Mouse (Mus musculus) spleen, postnatal 10 days (tissue): ENCODE data around the gene Sftpa1.

Source experiments
- DNase-seq, 2 experiments: peaks; one replicate each; pipeline ENCODE4 v3.0.0; 2021 to 2022; ENCODE audit warnings: low spot score in 2 of 2

Sftpa1 gene

DNA sequence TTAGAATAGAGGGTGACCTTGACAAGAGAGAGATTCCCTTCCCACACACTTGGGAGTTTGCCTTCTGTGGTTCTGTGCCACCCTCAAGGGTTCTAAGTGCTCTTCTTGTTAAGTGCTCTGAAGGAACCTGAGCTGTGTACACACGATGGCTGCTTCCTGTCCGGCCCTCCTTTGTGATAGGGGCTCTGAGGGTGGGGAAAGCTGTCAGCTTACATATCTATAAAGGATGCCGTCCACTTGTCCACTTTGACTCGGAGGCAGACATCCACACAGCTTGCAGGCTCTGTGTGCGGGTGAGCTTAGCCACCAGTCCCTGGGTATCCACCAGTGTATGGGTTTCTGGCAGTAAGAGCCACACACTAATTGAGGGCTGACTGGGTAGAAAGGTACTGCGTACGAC is at the start of gene Sftpa1:
Gene Sftpa1 (plus strand): TSS at position 243 of the 400 bp plus-strand sequence.
- no peak for DNase-seq

DNA sequence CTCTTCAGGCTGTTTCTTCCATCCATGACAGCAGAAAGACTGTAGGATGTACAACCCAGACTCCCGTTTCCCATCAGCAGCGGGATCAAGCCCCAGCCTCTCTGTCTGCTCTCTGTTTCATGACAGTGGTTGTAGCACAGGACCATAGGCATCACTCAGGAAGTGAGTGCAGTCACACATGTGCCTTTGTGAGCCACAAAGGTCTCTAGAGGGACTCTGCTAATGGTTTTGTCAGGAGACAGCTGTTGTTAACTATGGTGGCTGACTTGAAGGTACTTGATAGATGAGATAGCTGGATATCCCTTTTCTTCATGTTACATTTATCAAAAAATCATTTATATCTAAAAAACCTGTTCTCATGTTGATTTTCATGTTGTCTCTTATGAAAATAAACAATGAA is 49.2 kb upstream of the Sftpa1 start:
- DNase-seq, result no peak

DNA sequence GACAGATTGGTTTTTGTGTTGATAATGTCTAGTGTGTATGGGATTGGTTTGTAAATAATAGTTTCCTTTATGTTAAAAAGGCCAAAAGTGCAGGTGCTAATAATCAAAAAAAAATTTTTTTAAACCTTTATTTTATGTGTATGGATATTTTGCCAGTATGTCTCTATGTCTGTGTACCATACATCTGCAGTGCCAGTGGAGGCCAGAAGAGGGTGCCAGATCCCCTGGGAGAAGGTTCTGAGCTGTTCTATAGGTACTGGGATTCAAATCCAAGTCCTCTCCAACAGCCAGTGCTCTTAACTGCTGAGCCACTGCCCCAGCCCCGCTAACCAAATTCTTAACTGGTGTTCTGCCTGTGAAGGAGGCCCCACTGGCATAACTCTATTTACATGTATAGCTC is 44.1 kb upstream of the Sftpa1 start:
- DNase-seq, result peak in 1 of 2 experiments; percentile 58

DNA sequence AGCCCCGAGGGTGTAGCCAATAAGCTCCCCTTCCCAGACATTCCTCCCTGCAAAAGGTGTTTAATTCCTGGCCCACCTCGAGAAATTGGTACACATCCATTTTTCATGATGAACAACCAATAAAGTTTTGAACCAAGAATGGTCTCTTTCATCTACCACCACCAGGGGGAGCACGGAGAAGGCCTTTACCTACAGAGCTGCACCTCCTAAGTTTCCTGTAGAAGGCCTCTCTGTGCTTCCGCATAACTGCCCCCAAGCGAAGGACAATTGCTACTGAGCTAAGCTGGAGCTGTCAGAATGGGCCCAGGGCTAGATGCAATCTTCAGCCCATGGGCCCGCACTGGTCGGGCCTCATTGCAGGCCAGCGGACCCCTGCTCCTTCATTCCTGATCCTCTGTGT is 40.8 kb upstream of the Sftpa1 start:
- DNase-seq, result peak in 1 of 2 experiments; percentile 46

DNA sequence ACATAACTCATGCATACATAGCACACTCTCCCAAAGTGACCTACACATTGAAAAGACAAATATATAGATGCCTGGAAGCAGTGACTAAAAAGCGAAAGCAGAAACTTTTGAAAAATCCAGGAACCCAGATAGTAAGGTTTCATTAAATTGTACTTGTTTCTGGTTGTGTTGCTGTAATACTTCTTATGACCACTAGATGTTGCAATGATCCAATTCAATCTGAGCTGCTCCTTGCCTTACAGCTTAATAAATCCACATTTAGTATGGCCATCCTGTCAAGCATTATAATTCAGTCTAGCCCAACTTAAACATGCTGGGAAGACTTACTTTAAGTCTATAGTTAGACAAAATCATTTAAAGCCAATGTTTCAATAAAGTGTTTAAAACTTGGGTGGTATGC is 37.5 kb upstream of the Sftpa1 start:
- DNase-seq, result no peak

DNA sequence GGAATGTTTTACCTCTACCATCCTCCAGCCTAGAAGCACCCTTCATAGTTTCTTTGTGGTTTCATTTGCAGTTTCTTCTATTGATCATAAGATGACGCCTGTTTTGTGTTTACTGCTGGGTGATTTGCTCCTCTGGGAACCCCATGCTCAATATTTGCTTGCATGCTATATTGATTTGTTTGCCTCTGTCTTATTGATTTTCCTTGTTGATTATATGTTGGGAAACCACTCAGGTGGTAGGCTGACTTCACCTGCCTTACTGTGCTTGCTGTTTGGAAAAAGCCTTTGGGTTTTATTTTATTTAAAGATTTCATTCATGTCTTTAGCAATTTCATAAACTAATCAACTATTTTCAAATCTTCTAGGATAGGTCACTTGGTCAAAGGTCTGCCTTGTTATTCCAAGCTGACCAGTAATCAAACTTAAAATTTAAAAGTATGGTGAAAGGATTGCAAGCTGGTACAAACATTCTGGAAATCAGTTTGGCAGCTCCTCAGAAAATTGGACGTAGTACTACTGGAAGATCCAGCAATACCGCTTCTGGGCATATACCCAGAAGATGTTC is 35.2 kb upstream of the Sftpa1 start:
- DNase-seq, result no peak

DNA sequence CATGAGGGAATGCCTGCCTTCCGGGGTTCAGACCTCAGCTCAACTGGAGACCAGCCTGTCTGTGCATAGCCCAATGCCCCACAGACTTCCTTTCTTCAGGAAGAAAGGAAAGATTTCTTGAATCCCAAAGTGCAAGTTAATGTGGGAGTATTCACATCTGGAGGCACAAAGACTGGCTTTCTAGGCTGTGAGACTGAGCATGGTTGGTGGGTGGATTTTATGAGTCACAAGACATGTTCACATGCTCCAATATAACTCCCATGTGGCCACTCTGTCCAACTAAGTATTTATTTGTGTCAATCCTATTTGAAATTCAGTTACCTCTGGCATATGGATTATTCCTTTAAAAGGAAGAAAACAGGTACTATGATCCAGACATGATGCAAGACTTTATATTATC is 32.9 kb upstream of the Sftpa1 start:
- DNase-seq, result no peak

DNA sequence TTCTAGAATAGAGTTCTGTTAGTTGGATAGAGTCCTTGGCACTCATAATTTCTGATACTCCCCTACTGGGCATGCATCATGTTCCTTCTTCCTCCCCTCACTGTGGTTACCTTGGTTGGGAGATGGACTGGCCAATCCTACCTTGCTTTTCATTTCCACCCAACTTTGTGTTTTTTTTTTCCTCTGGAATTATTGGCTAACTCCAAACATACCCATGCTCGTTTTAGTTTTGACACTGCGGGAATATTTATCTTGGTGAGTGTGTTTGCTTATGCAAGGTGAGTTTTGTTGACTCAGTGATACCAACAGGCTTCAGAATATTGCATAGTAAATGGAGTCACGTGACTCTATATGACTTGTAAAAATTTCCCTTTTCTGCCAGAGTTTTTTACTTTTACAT is 30.9 kb upstream of the Sftpa1 start:
- DNase-seq, result no peak

DNA sequence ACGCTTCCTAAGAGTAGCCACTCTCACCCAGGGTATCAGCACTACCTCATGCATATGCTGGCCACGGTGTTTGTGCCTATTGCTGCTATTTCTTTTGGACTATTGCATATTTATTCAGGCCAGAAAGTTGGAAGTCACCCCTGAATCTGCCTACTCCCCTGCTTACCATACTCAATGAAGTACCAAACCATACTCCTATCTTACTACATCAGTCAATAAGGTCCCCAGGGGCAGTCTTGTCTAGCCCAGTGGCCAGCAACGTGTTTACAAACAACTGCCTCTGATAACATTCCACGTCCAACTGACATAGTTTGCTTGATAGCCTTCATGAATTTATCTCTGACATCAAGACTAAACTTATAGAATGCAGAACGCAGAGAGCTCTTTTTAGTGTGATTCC is 30.3 kb upstream of the Sftpa1 start:
- no peak for DNase-seq

DNA sequence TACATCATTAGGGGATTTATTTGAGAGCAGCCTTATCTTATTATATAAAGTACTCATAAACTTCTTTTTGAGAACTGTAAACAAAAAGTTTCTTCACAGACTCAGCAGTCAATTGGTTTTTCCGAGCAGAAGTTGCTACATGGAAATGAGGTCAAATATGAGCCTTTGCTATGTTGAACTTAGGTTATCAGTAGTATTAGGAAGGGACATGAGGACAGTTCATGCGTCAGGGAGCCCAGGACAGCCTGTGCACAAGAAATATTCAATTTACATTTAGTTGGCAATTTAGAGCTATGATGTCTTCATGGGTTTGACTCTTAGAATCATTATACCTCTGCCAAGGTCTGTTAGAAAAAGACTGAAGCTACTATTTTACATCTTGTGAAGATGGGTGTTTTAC is 29.3 kb upstream of the Sftpa1 start:
- DNase-seq, result no peak

DNA sequence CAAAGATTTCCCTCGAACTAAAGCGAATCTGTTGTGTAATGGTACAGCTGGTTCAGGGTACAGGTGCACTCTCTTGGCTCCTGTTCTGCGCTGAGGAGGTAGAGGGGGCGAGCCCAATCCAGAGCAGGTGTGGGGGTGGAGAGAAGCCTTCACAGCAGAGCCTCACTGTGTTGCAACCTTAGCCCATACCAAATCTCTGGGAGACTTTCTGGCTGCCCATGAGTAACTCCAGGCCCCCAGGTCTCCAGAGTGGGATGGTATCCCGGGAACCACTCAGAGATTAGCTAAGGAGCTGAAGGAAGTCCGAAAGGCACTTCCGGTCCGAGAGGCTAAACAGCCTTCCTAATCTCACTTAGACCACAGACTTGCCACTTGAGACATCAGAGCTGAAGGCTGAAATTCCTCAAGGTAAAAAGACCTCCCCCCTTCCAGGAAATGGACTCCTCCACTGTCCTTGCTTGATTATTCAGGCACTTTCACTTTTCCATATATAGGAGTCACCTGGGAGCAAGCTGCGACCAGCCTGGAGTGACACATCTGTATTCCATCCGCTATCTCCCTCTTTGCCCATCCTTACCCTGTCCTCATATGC is 26.6 kb upstream of the Sftpa1 start, which contains the start of gene Mat1a:
Gene Mat1a (plus strand): TSS at position 183 of the 592 bp plus-strand sequence.
- no peak for DNase-seq

DNA sequence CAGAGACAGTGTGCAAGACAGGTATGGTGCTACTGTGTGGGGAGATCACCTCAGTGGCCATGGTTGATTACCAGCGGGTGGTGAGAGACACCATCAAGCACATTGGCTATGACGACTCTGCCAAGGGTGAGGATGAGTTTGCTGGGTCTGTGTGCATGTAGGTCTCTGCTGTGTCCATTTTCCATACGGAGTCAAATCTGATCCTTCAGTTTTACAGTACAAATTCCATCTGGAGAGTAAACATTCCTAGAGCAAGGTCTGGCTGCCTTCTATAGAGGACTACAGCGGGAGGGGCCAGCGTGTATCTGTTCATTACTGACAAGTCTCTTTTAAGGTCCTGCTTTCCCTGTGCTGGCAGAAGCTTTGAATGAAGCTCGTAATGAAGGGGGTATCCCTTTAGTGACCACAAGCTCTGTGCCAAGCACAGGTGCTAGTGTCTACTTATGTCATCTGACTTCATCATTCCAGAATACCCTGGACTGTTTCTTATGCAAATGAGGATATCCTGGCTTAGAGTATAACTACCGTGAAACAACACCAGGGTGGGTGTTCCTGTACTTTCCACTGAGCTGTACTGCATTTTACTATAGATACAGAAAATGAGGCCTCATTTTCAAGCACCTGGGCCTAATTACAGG is 20.4 kb upstream of the Sftpa1 start:
- DNase-seq, result no peak

DNA sequence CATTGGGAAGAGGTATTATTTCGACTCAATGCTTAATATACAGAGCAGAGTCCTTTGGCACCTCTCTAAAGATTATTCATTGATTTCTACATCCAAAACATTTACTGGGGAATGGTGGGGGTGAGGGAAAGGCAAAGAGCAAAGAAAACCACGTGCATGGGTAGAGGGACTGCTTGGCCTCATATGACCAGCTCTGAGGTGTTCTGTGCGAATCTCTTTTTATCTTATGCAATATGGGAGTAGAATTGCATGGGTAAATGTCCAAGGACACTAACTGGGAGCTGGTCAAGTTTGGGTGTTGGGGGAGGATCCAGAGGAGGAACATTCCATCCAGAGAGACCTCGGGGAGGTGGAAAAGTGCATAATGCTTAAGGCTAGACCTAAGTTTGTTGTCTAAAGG is 18.6 kb upstream of the Sftpa1 start:
- DNase-seq, result no peak

DNA sequence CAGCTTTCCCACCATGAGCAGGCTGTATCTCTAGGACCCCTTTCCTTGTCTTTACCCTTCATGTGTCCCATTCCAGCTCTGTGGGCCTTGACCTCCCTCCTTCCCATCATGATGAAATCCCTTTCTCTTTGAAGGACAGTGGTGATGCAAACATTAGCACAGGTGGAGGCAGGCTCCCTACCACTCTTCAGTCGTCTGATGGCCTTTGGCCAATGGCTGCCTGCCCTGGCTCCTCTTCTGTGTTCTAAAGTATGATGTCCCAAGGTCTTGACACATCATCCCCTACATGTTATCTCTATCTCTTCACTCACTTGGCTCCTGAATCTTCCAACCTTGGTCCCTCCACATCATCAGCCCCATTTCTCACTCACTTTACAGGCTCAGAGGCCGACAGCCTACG is 15.3 kb upstream of the Sftpa1 start:
- DNase-seq, result no peak

DNA sequence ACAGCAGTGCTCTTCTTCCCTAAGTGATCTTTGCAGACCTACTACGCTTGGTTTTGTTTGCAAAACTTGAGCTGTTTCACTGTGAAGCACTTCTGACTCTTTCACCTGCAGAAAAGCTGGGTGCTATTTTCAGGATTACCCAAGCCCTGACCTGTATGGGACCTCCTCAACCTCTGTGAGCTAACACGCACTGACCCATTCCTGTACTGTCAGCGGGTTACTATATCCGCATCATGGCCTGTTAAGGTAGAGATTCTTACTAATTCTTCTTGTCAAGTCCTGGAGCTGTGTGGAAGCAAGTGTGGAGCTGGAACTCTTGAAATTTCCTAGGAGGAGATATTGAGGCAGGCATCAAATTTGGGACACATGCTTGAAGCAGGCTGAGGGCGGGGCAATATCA is 6.9 kb upstream of the Sftpa1 start:
- no peak for DNase-seq

DNA sequence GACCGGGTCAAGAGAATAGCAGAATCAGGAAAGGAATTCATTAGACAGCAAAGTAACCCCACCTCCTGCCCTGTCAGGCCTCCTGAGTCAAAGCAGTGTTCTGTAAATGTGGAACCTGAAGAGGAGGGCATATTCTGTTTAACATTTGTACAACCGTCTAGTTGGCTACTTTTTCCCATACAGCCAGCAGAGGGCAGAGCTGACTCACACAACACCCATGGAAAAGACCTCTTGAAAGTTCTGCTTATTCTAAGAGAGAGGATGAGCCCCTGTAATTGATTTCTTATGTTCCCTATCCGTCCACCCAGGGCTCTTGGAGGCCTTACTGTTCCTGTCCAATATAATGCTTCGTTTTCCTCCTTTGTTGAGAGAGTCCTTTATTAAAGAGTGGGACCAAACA is 3.6 kb upstream of the Sftpa1 start:
- DNase-seq, result no peak

DNA sequence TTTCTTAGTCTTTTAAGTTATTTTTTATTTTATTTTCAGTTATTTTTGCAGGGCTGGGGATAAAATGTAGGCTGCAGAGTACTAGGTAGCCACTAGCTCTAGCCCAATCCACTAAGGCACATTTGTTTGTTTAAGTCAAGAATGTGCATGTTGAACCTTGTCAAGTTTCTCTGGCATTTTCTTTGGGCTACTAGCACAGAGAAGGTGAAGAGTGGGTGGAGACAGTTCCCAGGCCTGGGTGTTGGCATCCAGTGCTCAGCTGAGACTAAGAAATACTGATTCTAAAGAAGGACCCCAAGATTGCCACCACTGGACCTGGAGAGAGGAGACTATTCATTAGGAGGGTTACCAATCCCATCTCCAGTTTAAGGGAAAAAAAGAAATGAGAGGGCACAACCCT is 5.4 kb downstream of the Sftpa1 start:
- DNase-seq, result no peak

DNA sequence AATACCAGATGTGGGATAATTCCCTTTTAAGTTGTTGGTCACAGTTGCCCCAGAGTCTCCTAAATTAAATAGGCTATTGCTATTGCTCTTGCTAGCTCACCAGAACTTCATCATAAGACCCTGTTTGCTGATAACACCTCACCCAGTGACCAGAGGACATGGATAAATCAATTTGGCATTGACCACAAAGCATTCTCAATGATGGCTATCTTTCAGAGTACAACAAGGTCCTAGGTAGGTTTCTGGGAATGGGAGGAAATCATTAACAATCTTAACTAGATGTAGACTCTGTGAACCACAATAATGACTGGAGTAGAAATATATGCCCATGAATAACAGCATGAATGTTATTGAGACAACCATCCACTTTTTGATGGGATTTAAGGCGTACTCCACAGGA is 9.1 kb downstream of the Sftpa1 start:
- no peak for DNase-seq

DNA sequence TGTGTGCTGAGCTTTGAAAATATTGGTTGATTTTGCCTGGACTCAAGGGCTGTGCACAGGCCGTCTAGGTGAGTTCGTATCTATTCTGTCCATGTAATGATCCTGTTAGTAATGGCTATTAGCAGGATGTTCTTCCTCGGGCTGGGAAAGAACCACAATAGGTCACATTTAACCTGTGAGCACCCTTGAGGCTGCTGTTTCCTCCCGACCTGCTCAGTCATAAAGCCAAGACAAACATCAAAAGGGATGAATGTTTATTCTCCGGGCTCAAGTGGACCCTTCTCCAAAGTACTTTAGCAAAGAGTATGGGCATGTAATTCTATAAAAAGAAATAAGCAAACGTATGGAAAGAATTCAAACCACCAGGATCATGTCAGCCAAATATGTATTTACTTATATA is 14.5 kb downstream of the Sftpa1 start:
- DNase-seq, result no peak

DNA sequence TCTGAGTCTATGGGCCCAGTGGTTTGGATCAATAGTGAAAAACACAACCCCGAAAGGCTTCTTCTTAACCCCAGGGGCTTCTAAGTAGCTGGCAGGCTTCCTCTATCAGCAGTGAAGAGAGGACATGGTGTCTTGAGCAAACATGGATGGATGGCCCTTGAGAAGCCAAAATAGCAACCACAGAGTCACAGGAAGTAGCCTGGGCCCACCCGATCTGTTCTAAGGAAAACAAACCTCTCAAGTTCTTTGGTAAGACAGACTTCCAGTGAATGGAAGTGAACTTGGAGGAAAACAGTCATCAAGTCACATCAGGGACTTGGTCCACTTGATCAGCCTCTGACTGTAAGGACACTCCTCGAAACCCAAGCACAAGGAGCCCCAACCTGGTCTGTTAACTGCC is 15.3 kb downstream of the Sftpa1 start:
- DNase-seq, result no peak

DNA sequence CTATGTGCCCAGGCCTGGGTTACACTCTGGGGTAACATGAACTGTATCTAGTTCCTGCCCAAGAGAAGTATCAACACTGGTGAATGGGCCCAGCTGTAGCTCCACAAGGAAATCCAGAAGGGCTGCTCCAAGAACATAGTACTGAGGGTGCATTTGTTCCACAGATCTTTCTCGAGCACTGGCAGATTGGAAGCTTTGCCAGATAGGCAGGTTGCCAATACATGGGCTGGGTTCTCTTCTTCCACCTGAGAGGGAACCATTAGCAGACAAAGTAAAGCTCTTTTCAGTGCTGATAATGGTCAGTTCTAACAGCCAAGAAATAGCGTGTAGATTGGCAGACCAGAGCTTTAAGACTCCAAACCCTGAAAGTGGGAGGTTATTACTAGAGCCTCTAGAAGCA is 15.8 kb downstream of the Sftpa1 start:
- DNase-seq, result no peak

DNA sequence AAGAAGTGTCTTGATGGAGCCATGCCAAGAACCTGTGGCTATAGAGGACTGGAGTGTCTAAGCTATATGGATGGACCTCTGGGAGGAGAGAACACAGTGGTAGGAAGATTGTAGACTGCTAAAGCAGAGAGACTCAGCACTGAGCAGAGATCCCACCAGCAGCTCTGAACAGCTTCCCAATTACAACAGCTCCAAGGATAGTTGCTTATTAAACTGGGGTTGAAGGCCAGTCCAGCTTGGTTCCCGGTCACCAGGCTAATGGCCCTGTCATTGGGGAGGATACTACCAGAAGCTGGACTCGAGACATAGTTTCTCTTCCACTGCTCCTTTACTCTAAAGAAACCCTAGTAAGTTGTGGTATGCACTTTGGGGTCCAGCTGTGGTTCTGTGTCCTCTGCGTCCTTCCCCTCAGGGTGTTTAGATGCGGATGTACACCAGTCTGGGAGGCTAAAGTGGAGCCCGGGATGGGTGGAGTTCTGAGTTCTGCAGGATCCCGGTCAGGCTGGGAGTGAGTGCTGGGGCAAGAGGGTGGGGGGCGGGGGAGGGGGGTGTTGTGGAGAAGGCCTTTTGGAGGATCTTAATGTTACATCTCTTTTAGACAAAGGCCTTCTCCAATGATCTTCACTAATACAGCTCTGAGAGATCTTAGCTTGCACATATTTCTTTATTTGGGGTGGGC is 19.8 kb downstream of the Sftpa1 start, which contains the start of gene Mbl1:
Gene Mbl1 (plus strand): TSS at position 239 of the 679 bp plus-strand sequence.
- DNase-seq, result no peak

DNA sequence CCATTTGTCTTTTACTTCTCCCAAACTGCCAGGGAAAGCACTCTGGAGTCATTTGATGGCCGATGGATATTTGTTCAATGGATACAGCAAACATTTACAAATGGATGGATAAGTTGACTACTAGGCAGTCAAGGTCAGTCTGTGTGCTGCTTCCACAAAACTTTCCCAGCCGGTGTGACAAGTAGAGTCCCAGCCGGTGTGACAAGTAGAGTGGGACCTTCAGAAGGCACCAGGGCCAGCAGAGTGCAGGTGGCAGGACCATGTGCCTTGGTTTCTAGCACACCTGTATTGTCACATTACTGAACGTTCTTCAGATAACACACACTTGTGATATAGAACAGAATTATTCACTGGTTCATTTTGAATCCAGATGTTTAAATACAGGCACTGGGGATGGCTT is 28.5 kb downstream of the Sftpa1 start:
- DNase-seq, result no peak
